Mouse (Mus musculus) neural tube, embryonic 14.5 days (tissue): ENCODE results near the gene Tut4. TPM values are rescaled to one million over a fixed set of nuclear protein-coding genes. Genes with fewer than 3 reads are reported as not detected.

Source experiments
- ATAC-seq: fragments of 200-750 bp; cut with Nextera tagmentation; 2 replicates; pipeline ENCODE4 v1.8.0; 2017; ENCODE audit warnings: low read depth, mild to moderate bottlenecking, moderate TSS enrichment, moderate library complexity
- H3K27ac ChIP-seq: fragments of 300-500 bp; sonication (generic); 2 replicates; pipeline ENCODE4 v1.5.1; 2014; ENCODE audit warnings: low read depth, mild to moderate bottlenecking, control low read depth, low read length, moderate library complexity, mixed read lengths
- H3K27me3 ChIP-seq: fragments of 300-500 bp; sonication (generic); 2 replicates; pipeline ENCODE4 v1.6.1; 2014; ENCODE audit warnings: low read length; ENCODE audit not compliant: control insufficient read depth, insufficient read depth
- H3K36me3 ChIP-seq: fragments of 300-500 bp; sonication (generic); 2 replicates; pipeline ENCODE4 v1.6.1; 2014; ENCODE audit warnings: low read length, mixed read lengths; ENCODE audit not compliant: control insufficient read depth, insufficient read depth
- H3K4me1 ChIP-seq: fragments of 300-500 bp; sonication (generic); 2 replicates; pipeline ENCODE4 v1.6.1; 2014; ENCODE audit warnings: low read length; ENCODE audit not compliant: control insufficient read depth, insufficient read depth
- H3K4me2 ChIP-seq: fragments of 300-500 bp; sonication (generic); 2 replicates; pipeline ENCODE4 v1.6.1; 2014; ENCODE audit warnings: mild to moderate bottlenecking, low read depth, low read length, control low read depth
- H3K4me3 ChIP-seq: fragments of 300-500 bp; sonication (generic); 2 replicates; pipeline ENCODE4 v1.5.1; 2014; ENCODE audit warnings: low read depth, low read length, control low read depth, mixed read lengths
- H3K9ac ChIP-seq: fragments of 300-500 bp; sonication (generic); replicated peaks from 2 replicates; pipeline ENCODE4 v1.6.1; 2014; ENCODE audit warnings: low read depth, mild to moderate bottlenecking, control low read depth, low read length, mixed read lengths
- H3K9me3 ChIP-seq: fragments of 300-500 bp; sonication (generic); 2 replicates; pipeline ENCODE4 v1.6.1; 2016; ENCODE audit warnings: low read length; ENCODE audit not compliant: control insufficient read depth
- WGBS: fragments of 180-500 bp; shearing (Covaris S2); extraction: QIAGEN DNeasy Blood & Tissue Kit; methylation state at CpG from one replicate; pipeline ENCODE4 v1.1.7; 2014; 5-methylcytosine and 5-hydroxymethylcytosine counted together
- polyA plus RNA-seq: library from polyadenylated mRNA; unstranded; fragments of >200 nt; fragmentation: Nextera tagmentation; extraction: Ambion mirVana; gene quantifications from 2 replicates; pipeline ENCODE4 v1.2.1, GENCODE M21; 2014

The Tut4 gene
- polyA plus RNA-seq, 1 experiment from 2014 or later = 65.8 TPM

DNA sequence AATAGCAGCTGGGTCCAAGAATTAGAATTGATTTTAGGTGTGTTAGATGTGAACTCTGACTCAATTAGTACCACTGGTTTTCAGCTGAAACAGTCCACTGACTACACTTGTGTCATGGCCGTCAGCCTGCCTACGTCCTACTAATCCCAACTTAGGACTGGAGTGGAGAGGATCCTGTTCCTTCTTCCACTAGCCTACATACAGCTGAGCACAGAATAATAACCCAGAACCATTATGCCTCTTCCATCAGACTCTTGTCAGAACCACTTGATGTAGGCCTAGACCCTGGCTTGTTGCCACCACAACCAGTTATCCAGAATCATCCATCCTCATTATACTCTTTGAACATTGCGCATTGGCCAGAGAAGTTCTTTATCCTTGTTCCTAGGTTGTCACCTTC is 24.4 kb upstream of the Tut4 start:
- 96% methylated on average over 3 of the region's 3 CpGs for WGBS
- peaks cover 17% of the 10 kb centered on the region for H3K4me1 ChIP-seq
- no peak for ATAC-seq
- H3K9me3 ChIP-seq = no peaks in the 10 kb centered on the region
- no peak overlapping the region for H3K9ac ChIP-seq
- H3K4me2 ChIP-seq = no peak overlapping the region
- H3K27me3 ChIP-seq = no peaks in the 10 kb centered on the region
- H3K27ac ChIP-seq = no peak overlapping the region
- no peaks in the 10 kb centered on the region for H3K36me3 ChIP-seq
- no peak overlapping the region for H3K4me3 ChIP-seq

DNA sequence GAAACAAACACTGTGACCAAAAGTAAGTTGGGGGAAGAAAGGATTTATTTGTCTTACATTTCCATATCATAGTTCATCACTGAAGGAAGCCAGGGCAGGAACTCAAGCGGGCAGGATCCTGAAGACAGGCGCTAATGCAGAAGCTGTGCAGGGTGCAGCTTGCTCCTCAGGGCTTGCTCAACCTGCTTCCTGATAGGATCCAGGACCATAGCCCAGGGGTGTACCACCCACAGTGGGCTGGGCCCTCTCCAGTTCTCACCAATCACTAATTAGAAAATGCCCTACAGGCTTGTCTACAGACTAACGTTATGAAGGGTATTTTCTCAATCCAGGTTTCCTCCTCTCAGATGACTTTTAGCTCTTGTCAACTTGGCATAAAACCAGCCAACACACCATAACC is 23.6 kb upstream of the Tut4 start:
- no peaks in the 10 kb centered on the region for H3K9me3 ChIP-seq
- no peaks in the 10 kb centered on the region for H3K27me3 ChIP-seq
- peaks cover 17% of the 10 kb centered on the region for H3K4me1 ChIP-seq
- no peak overlapping the region for H3K27ac ChIP-seq
- H3K4me2 ChIP-seq = no peak overlapping the region
- H3K36me3 ChIP-seq = no peaks in the 10 kb centered on the region
- no peak overlapping the region for H3K9ac ChIP-seq
- H3K4me3 ChIP-seq = no peak overlapping the region
- WGBS = 71% methylated on average over 3 of the region's 3 CpGs
- ATAC-seq = no peak

DNA sequence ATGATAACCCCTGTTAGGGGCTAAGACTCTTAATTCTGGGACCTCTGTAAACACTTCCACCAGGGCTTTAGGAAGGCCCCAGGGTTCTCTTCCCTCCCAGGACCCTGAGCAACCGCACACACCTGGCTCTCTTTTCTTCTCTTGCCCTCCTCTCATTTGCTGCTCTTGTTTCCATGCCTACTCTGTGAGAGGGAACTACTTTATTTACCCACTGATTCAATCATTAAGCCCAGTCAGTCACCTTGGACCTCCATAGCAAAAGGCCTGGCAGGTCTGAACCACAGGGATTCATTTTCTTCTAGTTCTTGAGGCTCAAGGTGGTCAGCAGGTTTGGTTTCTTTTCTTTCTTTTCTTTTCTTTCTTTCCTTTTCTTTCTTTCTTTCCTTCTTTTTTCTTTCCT is 23.0 kb upstream of the Tut4 start:
- Histone ChIP-seq H3K9me3 (no peaks in the 10 kb centered on the region), H3K27me3 (no peaks in the 10 kb centered on the region), H3K4me1 (peaks cover 11% of the 10 kb centered on the region), H3K36me3 (no peaks in the 10 kb centered on the region), H3K27ac (no peak overlapping the region), H3K4me3 (no peak overlapping the region), H3K9ac (no peak overlapping the region), H3K4me2 (no peak overlapping the region)
- no peak for ATAC-seq
- WGBS = 67% methylated on average over 1 of the region's 1 CpGs

DNA sequence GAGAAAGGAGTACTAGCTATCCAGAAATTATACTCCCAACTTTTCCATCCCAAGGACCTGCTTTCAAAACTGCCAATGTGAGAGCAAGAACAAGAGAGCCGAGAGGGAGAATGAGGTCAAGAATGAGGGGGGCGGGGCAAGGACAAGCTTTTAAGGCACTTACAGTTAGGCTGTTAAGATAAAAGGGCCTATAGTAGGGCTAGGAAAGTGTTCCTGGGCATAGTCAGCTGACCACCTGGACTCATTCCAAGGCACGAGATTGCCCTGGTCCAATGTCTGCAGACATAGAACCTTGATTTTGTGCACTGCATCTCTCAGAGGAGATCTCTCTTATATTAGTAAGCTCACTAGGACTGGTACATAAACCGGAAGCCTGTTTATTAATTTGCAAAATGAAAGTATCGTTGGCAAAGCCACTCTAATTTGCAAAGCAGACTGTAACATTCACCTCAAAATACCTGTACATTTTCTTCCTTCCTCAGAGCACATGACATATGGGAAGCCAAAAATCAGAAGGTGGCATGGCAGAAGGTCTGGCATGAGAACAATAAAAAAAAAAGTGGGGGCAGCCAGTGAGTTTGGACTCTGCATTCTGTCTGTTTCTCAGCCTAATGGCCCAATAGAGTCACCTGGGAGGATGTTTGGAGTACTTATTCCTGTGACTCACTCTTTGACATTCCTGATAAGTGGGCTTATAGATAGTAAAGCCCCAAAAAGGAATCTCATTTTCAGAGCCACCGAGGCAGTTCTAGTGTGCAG is 21.0 kb upstream of the Tut4 start:
- Histone ChIP-seq H3K27me3 (no peaks in the 10 kb centered on the region), H3K4me2 (no peak overlapping the region), H3K4me1 (0 out of 2 replicates have a peak, but pooled peaks cover 2% of the 10 kb centered on the region), H3K4me3 (no peak overlapping the region), H3K9me3 (no peaks in the 10 kb centered on the region), H3K27ac (no peak overlapping the region), H3K9ac (no peak overlapping the region), H3K36me3 (no peaks in the 10 kb centered on the region)
- 48% methylated on average over 6 of the region's 6 CpGs for WGBS
- ATAC-seq = no peak

DNA sequence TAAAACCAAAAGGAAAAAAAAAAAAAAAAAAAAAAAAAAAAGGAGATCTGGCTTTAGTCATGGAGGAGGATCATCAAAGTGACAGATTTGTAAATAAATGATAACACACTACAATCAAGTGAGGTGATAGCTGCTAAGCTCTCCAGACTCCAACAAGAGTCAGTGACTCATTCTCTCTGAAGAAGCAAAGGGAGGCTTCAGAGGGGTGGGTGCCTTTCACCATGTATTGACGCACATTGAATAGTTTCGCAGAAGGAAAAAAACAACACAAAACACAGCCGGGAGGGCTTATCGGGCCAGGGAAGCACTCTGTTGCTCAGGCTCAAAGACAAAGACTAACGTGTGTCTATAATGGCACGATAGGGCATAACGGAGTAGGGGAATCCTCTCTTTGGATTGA is 11.1 kb upstream of the Tut4 start:
- H3K4me1 ChIP-seq = no peaks in the 10 kb centered on the region
- no peak for ATAC-seq
- H3K4me3 ChIP-seq = no peak overlapping the region
- 80% methylated on average over 7 of the region's 7 CpGs for WGBS
- no peak overlapping the region for H3K4me2 ChIP-seq
- no peak overlapping the region for H3K9ac ChIP-seq
- no peaks in the 10 kb centered on the region for H3K9me3 ChIP-seq
- H3K27ac ChIP-seq = no peak overlapping the region
- H3K27me3 ChIP-seq = no peaks in the 10 kb centered on the region
- no peaks in the 10 kb centered on the region for H3K36me3 ChIP-seq

DNA sequence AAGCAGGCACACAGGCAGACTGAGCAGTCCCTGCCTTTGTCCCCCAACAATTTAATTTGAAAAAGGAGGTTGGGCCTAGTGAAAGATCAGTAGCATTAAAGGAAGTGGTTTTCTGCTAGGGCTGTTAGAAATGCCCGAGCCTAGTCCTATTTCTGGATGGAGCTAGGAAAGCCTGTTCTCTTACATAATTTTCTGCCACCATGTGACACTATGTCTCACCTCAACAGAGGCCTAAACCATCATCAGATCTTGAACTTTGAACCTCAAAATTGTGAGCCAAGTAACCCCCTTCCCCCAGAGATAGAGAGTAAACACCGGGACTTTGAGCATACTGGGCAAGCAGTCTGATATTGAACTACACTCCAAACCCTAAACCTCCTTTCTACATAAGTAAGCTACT is 3.2 kb upstream of the Tut4 start:
- no peak overlapping the region for H3K4me3 ChIP-seq
- no peaks in the 10 kb centered on the region for H3K36me3 ChIP-seq
- no peak for ATAC-seq
- 93% methylated on average over 2 of the region's 2 CpGs for whole genome bisulfite sequencing
- no peak overlapping the region for H3K9ac ChIP-seq
- H3K4me1 ChIP-seq = peaks cover 5% of the 10 kb centered on the region
- no peak overlapping the region for H3K27ac ChIP-seq
- no peaks in the 10 kb centered on the region for H3K9me3 ChIP-seq
- H3K27me3 ChIP-seq = no peaks in the 10 kb centered on the region
- no peak overlapping the region for H3K4me2 ChIP-seq

DNA sequence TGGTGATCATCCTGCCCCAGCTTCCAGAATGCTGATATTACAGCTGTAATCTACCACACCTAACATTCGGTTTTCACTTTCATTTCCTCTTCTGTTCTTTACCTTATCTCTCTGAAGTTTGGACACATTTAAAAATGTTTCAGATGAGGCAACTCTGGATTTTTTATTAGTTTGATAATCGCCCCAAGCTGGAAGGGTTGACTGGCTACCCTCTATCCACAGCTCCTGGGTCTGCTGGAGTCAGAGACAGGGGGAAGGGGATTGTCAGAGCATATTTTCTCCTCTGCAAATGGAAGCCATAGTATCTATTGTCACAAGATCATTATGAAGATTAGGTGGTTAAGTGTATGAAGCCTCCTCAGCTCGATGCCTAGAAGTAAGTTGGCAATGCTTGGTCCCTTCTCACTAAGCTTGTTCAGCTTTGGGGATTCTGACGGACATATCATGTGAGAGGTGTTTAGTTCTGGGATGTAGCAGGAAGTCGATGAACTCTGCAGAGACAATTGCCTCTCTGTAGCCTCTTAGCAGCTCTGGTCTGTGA is 955 bp upstream of the Tut4 start:
- Histone ChIP-seq H3K4me2 (peak overlapping the region; percentile 61), H3K4me3 (peak overlapping the region; percentile 100), H3K9ac (no peak overlapping the region; the same call in 1 of the 2 replicates), H3K36me3 (no peaks in the 10 kb centered on the region), H3K4me1 (peaks cover 9% of the 10 kb centered on the region), H3K27me3 (no peaks in the 10 kb centered on the region), H3K9me3 (no peaks in the 10 kb centered on the region), H3K27ac (peak overlapping the region; percentile 99; the same call in 1 of the 2 replicates)
- 38% methylated on average over 5 of the region's 5 CpGs for WGBS
- ATAC-seq = no peak

DNA sequence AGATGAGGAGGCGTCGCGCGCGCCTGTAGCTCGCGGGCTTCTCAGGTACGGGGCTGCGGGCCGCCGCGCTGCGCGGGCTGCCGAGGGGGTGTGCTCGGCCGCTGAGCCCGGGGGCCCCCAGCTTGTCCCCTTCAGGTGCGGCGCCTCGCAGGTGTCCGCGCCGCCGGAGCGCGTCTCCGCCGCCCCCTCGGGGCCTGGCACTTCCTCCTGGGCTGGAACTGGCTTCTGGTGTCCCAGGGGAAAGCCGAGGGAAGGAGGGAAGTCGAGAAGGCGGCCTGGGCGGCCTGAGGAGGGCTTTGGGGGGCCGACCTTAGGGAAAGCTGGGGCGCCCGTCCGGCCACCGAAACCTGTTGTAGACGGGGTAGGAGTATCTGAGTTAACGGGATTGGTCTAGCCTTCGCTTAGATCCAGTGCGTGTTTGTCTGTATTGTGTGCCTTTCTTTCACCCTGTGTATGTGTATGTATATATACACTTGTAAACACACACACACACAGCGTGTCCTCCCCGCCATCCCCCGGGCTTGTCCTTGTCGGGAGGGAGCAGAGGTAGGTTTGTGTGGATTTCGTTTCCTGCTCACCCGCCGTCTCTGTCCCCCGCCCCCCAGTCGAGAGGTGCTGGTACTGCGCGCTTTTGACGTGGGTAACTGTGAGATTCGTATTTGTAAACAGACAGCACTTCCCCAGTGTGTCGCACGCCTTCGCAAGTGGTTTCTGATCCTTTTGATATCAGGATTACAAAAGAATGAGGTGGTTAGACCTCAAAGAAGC is 1.1 kb downstream of the Tut4 start:
- WGBS = 0% methylated on average over 55 of the region's 59 CpGs
- ATAC-seq = peak; percentile 66
- peak overlapping the region; percentile 99 for H3K27ac ChIP-seq

More for the DNA sequence above, 1.1 kb downstream of the Tut4 start:
- H3K4me3 ChIP-seq = peak overlapping the region; percentile 100
- H3K9me3 ChIP-seq = no peaks in the 10 kb centered on the region
- no peaks in the 10 kb centered on the region for H3K36me3 ChIP-seq
- peak overlapping the region; percentile 61 for H3K4me2 ChIP-seq
- peak overlapping the region; percentile 98 for H3K9ac ChIP-seq
- no peaks in the 10 kb centered on the region for H3K27me3 ChIP-seq
- H3K4me1 ChIP-seq = peaks cover 9% of the 10 kb centered on the region
